Mouse (Mus musculus): Measurements from ENCODE around the gene Lrrc41. TPM values are rescaled to one million over a fixed set of nuclear protein-coding genes. Genes with fewer than 3 reads are reported as not detected.

The Lrrc41 gene
- polyA plus RNA-seq, 1 experiment from 2014 or later: 73.8 TPM

GRCm38 (mm10) chr4:116057559-116057958, 17.5 kb upstream of the Lrrc41 start:
- 4% methylated on average over 1 of the region's 1 CpGs for WGBS
- no peak overlapping the region for H3K9ac ChIP-seq
- H3K27ac ChIP-seq: no peak overlapping the region
- no peak overlapping the region for H3K4me3 ChIP-seq
- H3K27me3 ChIP-seq: no peaks in the 10 kb centered on the region
- peaks cover 9% of the 10 kb centered on the region; the same call in 1 of the 2 replicates for H3K4me1 ChIP-seq
- ATAC-seq (ENCODE audit: low FRiP score): no peak
- H3K36me3 ChIP-seq: no peaks in the 10 kb centered on the region
- H3K4me2 ChIP-seq (replicated peaks): no peak overlapping the region
- H3K9me3 ChIP-seq (replicated peaks): no peaks in the 10 kb centered on the region

GRCm38 (mm10) chr4:116059012-116059726, 15.9 kb upstream of the Lrrc41 start:
- ATAC-seq (ENCODE audit: low FRiP score): no peak
- Histone ChIP-seq H3K4me1 (0 out of 2 replicates have a peak, but pooled peaks cover 3% of the 10 kb centered on the region), H3K27me3 (no peaks in the 10 kb centered on the region), H3K4me2 (replicated peaks) (no peak overlapping the region), H3K36me3 (no peaks in the 10 kb centered on the region), H3K9ac (no peak overlapping the region), H3K27ac (no peak overlapping the region), H3K9me3 (replicated peaks) (no peaks in the 10 kb centered on the region), H3K4me3 (no peak overlapping the region)
- 81% methylated on average over 5 of the region's 5 CpGs for WGBS

DNA sequence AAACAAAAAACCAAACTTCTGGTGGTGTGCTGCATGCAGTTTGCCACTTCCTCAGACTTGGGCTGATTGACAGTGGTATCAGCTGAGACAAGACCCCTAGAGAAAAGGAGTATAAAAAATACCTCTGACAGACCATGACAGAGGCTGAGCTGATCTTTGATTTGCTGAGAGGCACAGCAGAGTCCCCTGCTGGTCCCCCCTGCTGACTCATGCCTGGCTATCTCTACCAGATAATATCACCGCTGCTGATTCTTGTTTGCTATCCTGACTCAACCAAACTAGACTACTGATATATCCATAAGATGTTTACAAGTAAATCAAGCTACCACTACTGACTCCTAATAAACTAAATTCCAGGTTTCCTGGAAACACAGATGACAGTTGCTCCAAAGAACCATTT, 11.2 kb upstream of the Lrrc41 start:
- Histone ChIP-seq H3K4me3 (no peak overlapping the region), H3K4me2 (replicated peaks) (no peak overlapping the region), H3K27ac (no peak overlapping the region), H3K9ac (no peak overlapping the region), H3K36me3 (peaks cover 32% of the 10 kb centered on the region), H3K27me3 (no peaks in the 10 kb centered on the region), H3K9me3 (replicated peaks) (no peaks in the 10 kb centered on the region), H3K4me1 (no peaks in the 10 kb centered on the region)
- 36% methylated on average over 1 of the region's 1 CpGs for WGBS
- ATAC-seq (ENCODE audit: low FRiP score): no peak

DNA sequence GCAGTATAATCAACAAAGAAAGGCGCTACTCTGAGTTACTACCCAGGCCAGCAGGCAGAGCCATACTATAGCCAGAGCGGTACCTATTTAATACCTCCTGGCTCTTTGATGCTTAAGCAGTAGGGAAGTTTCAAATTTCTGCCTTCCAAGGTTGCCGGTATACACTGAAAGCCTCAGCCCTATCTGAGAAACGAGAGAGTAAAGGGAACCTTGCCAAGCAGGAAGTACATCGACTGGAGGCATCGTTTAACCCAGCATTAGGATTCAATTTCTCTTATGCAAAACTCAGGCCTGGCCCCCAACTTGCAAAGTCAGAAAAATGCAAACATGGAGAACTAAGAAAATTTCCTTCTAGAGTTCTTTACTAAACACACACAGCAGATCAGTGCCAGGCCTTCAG, 5.0 kb upstream of the Lrrc41 start:
- Histone ChIP-seq H3K27me3 (no peaks in the 10 kb centered on the region), H3K4me2 (replicated peaks) (no peak overlapping the region), H3K4me1 (peaks cover 16% of the 10 kb centered on the region), H3K36me3 (peaks cover 50% of the 10 kb centered on the region), H3K9me3 (replicated peaks) (no peaks in the 10 kb centered on the region), H3K4me3 (no peak overlapping the region), H3K27ac (no peak overlapping the region), H3K9ac (no peak overlapping the region)
- 90% methylated on average over 6 of the region's 6 CpGs for WGBS
- ATAC-seq (ENCODE audit: low FRiP score): no peak

- Histone ChIP-seq H3K4me3 (no peak overlapping the region), H3K4me2 (replicated peaks) (peak overlapping the region; percentile 85)
Observed at GRCm38 (mm10) chr4:116073146-116073545, 1.9 kb upstream of the Lrrc41 start.

DNA sequence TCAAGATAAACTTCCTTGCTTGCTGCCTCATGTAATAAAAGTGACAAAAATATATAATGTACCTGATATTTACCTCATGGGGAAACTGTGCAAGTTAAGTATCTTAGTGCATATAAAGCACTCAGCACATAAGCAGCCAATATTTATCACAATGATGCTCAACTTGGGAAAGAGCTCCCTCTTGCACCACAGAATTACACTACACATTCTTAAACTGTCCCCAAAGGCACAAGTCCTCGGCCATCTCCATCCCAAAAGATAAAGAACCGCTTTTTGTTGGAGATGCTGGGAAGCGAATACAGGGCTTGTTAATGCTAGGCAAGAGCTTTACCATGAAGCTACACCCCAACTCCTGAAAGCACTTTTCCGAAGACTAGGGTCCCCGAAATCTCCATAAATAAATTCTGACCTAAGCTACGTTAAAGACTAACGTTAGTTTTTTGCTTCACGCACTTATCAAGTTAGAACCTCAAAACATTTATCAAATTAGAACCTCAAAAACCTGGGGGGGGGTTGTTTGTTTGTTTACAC, 859 bp upstream of the Lrrc41 start:
- Histone ChIP-seq H3K4me2 (replicated peaks) (peak overlapping the region; percentile 85), H3K9ac (peak overlapping the region; percentile 70), H3K27me3 (no peaks in the 10 kb centered on the region), H3K36me3 (peaks cover 14% of the 10 kb centered on the region), H3K9me3 (replicated peaks) (no peaks in the 10 kb centered on the region), H3K4me3 (peak overlapping the region; percentile 95), H3K27ac (no peak overlapping the region; the same call in 1 of the 2 replicates), H3K4me1 (peaks cover 28% of the 10 kb centered on the region)
- WGBS: 3% methylated on average over 8 of the region's 8 CpGs
- ATAC-seq (ENCODE audit: low FRiP score): no peak

More at GRCm38 (mm10) chr4:116073146-116073545, 1.9 kb upstream of the Lrrc41 start:
- H3K27ac ChIP-seq: no peak overlapping the region
- H3K9me3 ChIP-seq (replicated peaks): no peaks in the 10 kb centered on the region
- peaks cover 24% of the 10 kb centered on the region for H3K36me3 ChIP-seq
- 60% methylated on average over 4 of the region's 4 CpGs for whole genome bisulfite sequencing
- ATAC-seq (ENCODE audit: low FRiP score): no peak
- peaks cover 28% of the 10 kb centered on the region for H3K4me1 ChIP-seq
- H3K9ac ChIP-seq: no peak overlapping the region
- no peaks in the 10 kb centered on the region for H3K27me3 ChIP-seq

DNA sequence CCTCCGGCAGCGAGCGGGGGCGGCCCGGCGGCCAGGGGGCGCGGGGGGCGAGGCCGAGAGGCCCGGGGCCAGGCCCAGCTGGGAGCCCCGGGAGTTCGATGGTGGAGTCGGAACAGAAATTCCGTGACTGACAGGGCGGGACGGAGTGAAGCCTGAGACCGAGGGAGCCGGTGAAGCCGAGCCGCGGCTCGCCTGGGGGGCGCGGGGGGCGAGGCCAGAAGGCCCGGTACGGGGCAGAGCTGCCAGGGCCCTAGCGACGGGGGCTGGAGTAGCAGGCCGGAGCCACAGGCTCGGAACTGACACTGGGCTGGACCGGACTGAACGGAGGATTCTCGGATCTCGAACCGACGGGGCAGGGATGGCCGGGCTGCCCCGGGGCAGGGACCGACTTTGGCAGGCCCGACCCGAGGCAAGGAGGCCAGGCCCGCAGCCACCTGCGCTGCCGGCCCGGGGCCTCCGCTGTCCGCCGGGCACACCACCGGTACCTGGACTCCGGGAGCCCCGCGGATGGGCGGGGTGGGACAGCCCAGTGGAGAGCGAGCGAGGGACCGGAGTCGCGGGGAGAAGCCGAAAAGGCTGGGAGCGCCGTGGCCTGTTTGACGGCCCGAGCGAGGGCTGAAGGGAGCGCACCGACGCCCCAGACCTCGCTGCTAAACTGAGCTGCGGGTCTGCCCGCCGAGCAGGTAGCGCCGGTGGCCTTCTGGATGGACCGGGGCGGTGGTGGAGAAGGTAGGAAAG, 731 bp downstream of the Lrrc41 start:
- no peaks in the 10 kb centered on the region for H3K9me3 ChIP-seq (replicated peaks)
- H3K4me3 ChIP-seq: peak overlapping the region; percentile 95
- ATAC-seq (ENCODE audit: low FRiP score): peak; percentile 81
- H3K4me2 ChIP-seq (replicated peaks): peak overlapping the region; percentile 85
- no peaks in the 10 kb centered on the region for H3K27me3 ChIP-seq
- peak overlapping the region; percentile 98 for H3K9ac ChIP-seq
- H3K36me3 ChIP-seq: peaks cover 10% of the 10 kb centered on the region
- peak overlapping the region; percentile 98 for H3K27ac ChIP-seq
- WGBS: under 1% methylated on average over 75 of the region's 77 CpGs
- peaks cover 28% of the 10 kb centered on the region for H3K4me1 ChIP-seq

DNA sequence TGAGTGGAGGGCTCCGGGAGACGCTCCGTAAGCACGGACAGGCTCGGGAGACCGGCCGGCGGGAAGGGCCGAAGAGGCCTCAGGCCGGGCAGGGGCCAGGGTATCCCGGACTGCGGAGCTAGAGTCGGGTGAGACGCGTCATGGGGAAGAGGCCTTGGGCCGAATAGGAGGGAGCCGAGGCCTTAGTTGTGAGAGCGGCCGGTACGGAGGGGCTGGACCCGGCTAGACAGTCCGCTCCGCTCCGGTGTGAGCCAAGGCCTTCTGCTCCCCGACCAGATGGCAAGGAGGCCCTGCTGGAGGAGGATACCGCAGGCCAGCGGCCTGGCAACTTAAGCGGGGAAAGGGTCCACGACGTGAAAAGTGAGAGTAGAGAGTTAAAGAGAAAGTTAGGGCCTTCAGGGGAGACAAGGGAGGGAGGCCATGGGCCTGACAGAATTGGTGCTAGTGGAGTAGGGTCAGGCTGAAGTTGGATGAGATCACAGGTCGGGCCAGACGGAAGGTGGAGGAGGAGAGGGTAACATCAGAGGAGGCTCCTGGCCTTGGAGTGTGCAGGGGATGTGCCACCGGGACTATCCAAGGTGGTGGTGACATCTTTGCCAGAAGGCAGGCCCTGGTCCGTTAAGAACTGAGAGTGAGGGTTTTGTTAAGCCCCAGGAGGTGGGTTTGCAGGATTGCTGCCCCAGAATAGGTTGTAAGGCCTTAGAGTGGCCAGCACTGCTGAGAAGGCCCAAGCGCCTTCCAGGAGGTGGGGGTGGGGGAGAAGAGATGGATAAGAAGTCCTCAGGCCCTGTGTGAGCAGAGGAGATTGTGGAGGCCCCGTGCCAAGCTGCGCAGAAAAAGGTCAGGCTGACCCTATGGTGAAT, 1.5 kb downstream of the Lrrc41 start:
- peaks cover 18% of the 10 kb centered on the region for H3K36me3 ChIP-seq
- H3K9ac ChIP-seq: peak overlapping the region; percentile 98
- peak; percentile 17 for ATAC-seq (ENCODE audit: low FRiP score)
- H3K27me3 ChIP-seq: no peaks in the 10 kb centered on the region
- H3K9me3 ChIP-seq (replicated peaks): no peaks in the 10 kb centered on the region
- H3K4me1 ChIP-seq: peaks cover 28% of the 10 kb centered on the region
- H3K4me3 ChIP-seq: peak overlapping the region; percentile 95
- 4% methylated on average over 37 of the region's 37 CpGs for WGBS
- H3K27ac ChIP-seq: peak overlapping the region; percentile 98
- peak overlapping the region; percentile 85 for H3K4me2 ChIP-seq (replicated peaks)

- Histone ChIP-seq H3K27me3 (no peaks in the 10 kb centered on the region), H3K4me3 (peak overlapping the region; percentile 95), H3K4me2 (replicated peaks) (peak overlapping the region; percentile 85), H3K9ac (peak overlapping the region; percentile 98), H3K27ac (peak overlapping the region; percentile 98; the same call in 1 of the 2 replicates), H3K36me3 (peaks cover 20% of the 10 kb centered on the region), H3K9me3 (replicated peaks) (no peaks in the 10 kb centered on the region), H3K4me1 (peaks cover 28% of the 10 kb centered on the region)
- WGBS: 65% methylated on average over 3 of the region's 3 CpGs
- no peak for ATAC-seq (ENCODE audit: low FRiP score)
Observed at GRCm38 (mm10) chr4:116077240-116078095, 2.4 kb downstream of the Lrrc41 start.

DNA sequence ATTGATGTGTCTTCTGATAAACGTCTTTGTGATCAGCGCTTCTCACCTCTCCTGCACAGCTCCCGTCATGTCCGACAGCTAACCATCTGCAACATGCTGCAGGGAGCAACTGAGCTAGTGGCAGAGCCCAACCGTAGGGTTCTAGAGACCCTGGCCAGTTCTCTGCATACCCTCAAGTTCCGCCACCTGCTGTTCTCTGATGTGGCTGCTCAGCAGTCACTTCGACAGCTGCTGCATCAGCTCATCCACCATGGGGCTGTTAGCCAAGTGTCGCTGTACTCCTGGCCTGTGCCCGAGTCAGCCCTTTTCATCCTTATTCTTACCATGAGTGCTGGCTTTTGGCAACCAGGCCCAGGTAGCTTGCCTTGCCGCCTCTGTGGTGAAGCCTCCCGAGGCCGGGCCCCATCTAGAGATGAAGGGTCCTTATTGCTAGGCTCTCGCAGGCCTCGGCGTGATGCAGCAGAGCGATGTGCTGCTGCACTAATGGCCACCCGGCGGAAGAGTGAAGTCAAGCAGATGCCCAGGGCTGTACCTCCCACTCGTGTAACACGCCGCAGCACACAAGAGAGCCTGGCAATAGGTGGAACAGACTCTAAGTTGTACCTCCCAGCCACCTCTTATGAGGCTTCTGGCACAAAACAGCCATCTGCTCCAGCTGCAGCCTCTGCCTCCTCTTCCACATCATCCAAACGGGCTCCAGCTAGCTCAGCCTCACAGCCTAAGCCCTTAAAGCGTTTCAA, 13.6 kb downstream of the Lrrc41 start:
- Histone ChIP-seq H3K9ac (no peak overlapping the region), H3K36me3 (peaks cover 94% of the 10 kb centered on the region), H3K4me3 (no peak overlapping the region), H3K9me3 (replicated peaks) (no peaks in the 10 kb centered on the region), H3K27ac (no peak overlapping the region), H3K4me1 (no peaks in the 10 kb centered on the region), H3K27me3 (no peaks in the 10 kb centered on the region), H3K4me2 (replicated peaks) (no peak overlapping the region)
- no peak for ATAC-seq (ENCODE audit: low FRiP score)
- WGBS: 88% methylated on average over 23 of the region's 23 CpGs

DNA sequence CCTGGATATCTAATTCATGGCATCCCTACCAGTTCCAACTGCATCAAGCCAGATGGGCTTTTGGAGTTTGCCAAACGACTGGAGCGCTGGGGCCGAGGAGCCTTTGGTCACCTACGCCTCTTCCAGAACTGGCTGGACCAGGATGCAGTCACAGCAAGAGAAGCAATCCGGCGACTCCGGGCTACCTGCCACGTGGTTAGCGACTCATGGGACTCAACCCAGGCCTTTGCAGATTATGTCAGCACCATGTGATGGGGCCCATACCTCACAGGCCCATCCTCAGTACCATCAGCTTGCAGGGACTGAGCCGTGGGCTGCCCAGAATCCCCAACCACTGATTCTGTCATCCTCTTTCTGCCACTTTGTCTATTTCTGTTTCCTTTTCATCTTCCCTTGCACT, 21.2 kb downstream of the Lrrc41 start:
- H3K4me1 ChIP-seq: no peaks in the 10 kb centered on the region
- 94% methylated on average over 10 of the region's 10 CpGs for WGBS
- H3K9me3 ChIP-seq (replicated peaks): no peaks in the 10 kb centered on the region
- no peak overlapping the region for H3K9ac ChIP-seq
- ATAC-seq (ENCODE audit: low FRiP score): no peak
- no peaks in the 10 kb centered on the region for H3K27me3 ChIP-seq
- H3K4me3 ChIP-seq: no peak overlapping the region
- H3K27ac ChIP-seq: no peak overlapping the region
- H3K36me3 ChIP-seq: peaks cover 92% of the 10 kb centered on the region
- no peak overlapping the region for H3K4me2 ChIP-seq (replicated peaks)
